Mouse (Mus musculus) ES-E14 (cell line): ENCODE data around the gene Inf2.

Experiments used
- CHD2 ChIP-seq: IDR thresholded peaks from 2 replicates; pipeline ENCODE4 v1.6.1; 2014; ENCODE audit warnings: mild to moderate bottlenecking, low read depth, low read length, inconsistent platforms
- HCFC1 ChIP-seq: IDR thresholded peaks from 2 replicates; pipeline ENCODE4 v1.6.1; 2012; ENCODE audit warnings: low read length, inconsistent platforms, borderline replicate concordance; ENCODE audit not compliant: insufficient read depth
- MAFK ChIP-seq: IDR thresholded peaks from 2 replicates; pipeline ENCODE4 v1.6.1; 2014; ENCODE audit warnings: mild to moderate bottlenecking, low read depth, low read length, inconsistent platforms; ENCODE audit not compliant: insufficient read depth
- ZC3H11A ChIP-seq: IDR thresholded peaks from 2 replicates; pipeline ENCODE4 v1.6.1; 2012; ENCODE audit warnings: low read depth, mild to moderate bottlenecking, inconsistent platforms, low read length, borderline replicate concordance
- ZNF384 ChIP-seq: IDR thresholded peaks from 2 replicates; pipeline ENCODE4 v1.6.1; 2012; ENCODE audit warnings: low read depth, low read length, inconsistent platforms

- TF ChIP-seq ZNF384 = no peak
- TF ChIP-seq MAFK = no peak
- TF ChIP-seq HCFC1 = no peak
- TF ChIP-seq CHD2 = no peak
- TF ChIP-seq ZC3H11A = no peak
Observed at GRCm38 (mm10) chr12:112618981-112619685, 30.5 kb downstream of the Inf2 start.
